Mouse (Mus musculus) fat pad, adult 2 months (tissue): Measurements from ENCODE around the gene Rsph6a.
"Not testable (repeated sequence)": the region's sequence is repeated elsewhere in the genome, so short reads cannot be mapped to it uniquely, and the experiment has no call there.

ENCODE experiments used
- DNase-seq: peaks from one replicate; pipeline ENCODE4 v3.0.0-alpha.2; 2011; ENCODE audit warnings: low read depth, low spot score; ENCODE audit errors: extremely low read depth

The Rsph6a gene

DNA sequence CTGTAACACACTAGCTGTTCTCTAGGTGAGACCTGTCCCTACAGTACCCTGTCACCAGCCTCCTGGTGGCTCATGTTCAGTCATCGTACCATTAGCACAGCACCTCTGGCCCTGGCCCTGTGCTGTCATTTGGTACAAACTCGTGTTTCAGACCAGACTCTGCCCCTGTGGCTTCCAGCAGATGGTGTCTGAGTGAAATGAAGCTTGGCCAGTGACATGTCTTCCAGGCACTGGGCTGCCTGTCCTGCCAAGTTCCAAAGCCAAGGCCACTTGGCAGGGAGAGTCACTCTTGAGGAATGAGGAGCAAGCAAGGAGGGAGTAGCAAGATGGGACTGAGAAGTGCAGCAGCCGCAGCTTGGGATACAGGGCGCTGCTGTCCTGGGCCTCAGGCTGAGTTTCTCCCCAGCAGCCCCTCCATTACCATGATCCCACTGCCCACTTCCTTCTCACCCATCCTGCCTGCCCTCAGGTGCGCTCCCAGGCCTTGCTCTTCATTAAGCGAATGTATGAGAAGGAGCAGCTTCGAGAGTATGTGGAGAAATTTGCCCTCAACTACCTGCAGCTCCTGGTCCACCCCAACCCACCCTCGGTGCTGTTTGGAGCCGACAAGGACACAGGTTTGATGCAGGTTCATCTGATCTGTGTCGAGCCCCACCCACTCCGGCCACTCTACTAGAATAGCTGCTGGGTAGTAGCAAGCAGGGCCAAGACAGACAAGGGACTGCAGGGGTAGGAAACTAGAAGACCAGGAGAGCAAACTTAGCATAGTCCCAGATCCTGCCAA, 8.0 kb upstream of the Rsph6a start:
- DNase-seq = peak; percentile 31

DNA sequence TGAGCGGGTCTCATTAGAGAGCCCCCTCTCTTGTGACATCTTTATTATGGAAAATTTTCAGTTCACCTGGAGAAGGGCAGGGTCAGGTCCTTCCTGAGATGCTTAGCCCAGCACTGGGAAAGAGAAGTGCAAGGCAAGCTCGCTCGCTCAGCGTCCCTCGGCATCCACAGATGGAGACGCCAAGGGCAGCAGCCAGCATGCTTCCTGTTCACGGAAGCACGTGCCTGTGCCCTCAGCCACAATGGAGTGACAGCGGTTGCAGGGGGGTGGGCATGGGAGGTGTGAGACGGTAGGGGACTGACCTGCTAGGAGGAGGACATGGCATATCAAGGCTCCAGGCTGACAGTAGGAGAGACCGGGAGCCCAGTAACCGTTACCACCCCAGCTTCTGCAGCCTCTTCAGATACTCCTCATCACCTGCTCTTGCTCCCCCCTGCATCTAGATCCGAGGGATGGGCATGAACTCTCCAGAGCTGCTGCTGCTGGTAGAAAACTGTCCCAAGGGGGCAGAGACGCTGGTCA, 6.4 kb upstream of the Rsph6a start:
- DNase-seq = no peak

DNA sequence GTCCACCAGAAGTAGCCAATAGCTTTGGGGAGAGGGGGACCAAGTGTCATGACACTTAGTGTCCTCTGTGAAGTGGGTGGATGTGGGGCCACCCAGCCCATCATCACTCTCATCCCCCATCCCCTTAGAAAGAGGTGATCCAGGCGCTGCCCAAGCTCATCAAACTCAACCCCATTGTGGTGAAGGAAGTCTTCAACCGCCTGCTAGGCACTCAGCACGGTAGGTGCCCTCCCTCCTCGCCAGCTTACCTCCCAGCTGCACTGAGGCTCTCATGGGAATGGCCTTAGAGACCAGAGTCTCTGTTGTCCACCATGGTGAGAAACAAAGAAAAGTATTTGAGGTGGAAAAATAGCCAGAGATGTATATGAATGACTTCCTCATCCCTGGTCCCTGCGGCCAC, 5.2 kb upstream of the Rsph6a start:
- DNase-seq = no peak

DNA sequence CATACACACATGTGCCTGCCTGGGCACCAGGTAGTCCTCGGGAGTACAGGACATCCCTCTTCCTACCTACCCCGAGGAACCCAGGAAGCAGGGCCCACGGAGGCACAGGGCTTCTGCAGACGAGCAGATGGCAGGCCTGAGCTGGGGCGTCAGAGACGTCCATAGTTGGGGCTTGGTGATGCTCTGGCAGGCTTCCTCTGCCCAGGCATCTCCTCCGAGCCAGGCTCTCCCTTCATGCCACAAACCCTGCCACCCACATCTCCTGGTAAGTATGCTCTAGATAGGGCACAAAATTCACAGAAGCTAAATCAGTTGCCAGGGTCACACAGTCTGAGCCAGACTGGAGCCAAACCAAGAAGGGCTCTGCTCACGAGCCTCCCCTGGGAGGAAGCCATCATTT, 4.3 kb upstream of the Rsph6a start:
- DNase-seq = no peak

GRCm38 (mm10) chr7:19051161-19051560, 3.3 kb upstream of the Rsph6a start:
- DNase-seq = no peak

DNA sequence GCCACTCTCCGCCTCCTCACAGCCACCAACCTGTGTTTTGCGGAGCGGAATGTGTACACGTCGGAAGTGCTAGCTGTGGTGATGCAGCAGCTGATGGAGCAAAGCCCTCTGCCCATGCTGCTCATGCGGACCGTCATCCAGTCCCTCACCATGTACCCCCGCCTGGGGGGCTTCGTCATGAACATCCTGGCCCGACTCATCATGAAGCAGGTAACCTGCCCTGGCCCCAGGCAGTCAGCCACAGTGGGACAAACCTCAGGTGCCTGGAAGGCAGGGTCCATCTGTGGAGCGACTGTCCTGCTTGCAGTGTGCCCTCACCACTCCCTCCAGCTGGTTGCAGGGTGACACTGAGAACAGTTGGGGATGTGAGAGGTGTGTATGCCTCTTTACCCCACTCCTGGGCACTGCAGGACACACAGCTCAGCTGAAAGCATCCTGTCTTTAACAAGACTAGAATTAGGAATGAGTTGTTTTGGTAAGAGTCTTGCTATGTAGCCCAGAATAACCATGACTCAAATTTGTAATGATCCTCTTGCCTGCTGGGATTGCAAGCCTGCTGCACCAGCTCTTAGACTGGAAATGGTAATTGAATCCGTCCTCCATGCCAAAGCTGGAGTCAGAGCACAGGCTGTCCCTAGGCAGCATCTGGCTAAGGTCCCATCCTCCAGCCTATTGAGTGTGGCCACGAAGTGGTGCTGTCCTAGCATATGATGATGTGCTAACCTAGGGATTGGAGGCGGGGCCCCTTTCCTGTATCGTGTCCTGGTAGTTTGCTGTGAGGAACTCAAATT, 1.9 kb upstream of the Rsph6a start:
- DNase-seq = no peak

DNA sequence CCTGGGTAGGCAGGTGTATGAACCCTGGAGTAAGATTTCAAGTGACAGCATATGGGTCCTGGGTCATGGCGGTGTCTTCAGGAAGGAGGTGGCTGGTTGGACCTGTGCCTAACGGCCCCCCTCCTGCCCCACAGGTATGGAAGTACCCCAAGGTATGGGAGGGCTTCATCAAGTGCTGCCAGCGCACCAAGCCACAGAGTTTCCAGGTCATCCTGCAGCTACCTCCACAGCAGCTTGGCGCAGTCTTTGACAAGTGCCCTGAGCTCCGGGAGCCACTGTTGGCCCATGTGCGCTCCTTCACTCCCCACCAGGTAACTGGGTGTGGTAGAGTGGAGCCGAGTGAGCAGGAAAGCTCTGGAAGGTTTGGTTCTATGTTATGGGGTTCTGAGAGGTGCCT, 1.4 kb upstream of the Rsph6a start:
- DNase-seq = no peak

DNA sequence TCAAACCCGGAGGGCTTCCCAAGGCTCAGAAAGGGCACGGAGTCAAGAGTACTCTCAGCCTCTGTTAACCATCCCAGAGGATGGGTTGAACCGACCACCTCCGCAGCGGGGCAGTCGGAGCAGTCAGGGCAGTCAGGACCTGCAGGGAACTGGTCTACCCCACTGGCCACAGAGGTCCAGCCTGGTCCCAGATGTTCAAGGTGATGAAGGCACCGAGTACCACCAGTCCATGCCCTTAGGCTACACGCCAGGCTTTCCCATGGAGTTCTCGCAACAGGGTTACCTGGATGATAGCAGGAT, 237 bp downstream of the Rsph6a start:
- DNase-seq = no peak

- DNase-seq = no peak
Observed at GRCm38 (mm10) chr7:19055108-19055507, 618 bp downstream of the Rsph6a start.

- DNase-seq = no peak
Observed at GRCm38 (mm10) chr7:19057405-19057804, 2.9 kb downstream of the Rsph6a start.

- DNase-seq = no peak
Observed at GRCm38 (mm10) chr7:19065896-19066295, 11.4 kb downstream of the Rsph6a start.

DNA sequence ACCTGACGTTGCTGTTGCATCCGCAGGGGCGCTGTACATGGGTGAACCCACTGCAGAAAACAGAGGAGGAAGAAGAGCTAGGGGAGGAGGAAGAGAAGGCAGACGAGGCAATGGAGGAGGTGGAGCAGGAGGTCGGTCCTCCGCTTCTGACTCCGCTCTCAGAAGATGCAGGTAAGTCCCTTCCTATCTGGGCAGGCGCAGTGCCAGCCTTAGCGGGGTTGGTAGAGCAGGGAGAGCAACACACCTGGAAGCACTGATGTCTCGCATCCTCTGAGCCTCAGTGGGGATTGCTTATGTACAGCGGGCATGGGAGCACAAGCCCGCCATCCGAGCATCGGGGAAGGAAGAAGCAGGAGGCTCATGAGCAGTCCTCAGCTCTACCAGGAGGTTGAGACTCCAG, 12.6 kb downstream of the Rsph6a start:
- no peak for DNase-seq

- DNase-seq = no peak
Observed at GRCm38 (mm10) chr7:19067935-19068334, 13.4 kb downstream of the Rsph6a start.

DNA sequence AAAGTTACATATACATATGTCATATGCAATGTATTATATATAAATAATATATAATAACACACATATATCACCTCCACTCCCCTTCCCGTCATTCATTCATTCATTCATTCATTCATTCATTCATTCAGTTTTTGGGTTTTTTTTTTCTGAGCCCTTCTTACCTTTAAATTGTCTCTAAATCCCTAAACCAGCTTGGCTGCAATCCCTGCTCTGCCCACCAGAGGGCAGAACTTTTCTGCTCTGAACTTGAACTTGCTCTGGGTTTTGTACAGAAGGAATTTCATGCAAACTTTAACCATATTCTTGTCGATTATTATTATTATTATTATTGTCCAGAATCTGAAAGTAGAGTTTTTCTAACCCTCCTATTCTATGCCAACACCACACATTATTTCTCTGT, 14.2 kb downstream of the Rsph6a start:
- no peak for DNase-seq

DNA sequence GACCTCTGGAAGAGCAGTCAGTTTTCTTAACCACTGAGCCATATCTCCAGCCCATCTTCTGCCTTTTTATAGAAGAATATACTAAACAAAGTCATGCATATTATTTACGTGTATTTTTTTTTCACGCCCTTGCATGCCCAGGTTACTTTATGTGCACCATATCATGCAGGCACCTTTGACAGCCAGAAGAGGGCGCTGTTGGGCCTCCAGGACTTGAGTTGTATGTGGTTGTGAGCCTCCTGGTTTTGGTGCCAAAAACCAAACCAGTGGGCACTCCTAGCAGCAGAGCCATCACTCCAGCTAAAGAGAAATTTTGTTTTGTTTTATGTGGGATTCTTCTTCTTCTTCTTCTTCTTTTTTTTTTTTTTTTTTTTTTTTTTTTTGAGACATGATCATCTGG, 15.0 kb downstream of the Rsph6a start:
- no peak for DNase-seq

- not testable (repeated sequence) for DNase-seq
Observed at GRCm38 (mm10) chr7:19071024-19071423, 16.5 kb downstream of the Rsph6a start.

DNA sequence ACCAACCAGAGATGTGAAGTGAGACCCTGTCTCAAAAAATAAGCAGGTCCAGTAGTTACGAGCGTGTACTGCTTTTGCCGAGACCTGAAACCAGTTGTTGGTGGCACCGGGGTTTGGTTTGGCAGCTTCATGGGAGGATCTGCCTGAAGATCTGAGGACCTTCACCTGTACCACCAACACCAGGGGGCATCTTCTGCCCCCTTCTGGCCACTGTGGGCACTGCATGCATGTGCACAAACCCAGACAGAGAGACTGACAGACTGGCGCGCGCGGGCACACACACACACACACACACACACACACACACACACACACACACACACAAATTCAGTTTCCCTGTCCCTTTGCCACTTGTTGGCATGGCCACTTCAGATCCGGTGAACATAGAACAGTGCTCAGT, 19.0 kb downstream of the Rsph6a start:
- DNase-seq = no peak

- no peak for DNase-seq
Observed at GRCm38 (mm10) chr7:19074494-19074893, 20.0 kb downstream of the Rsph6a start.

DNA sequence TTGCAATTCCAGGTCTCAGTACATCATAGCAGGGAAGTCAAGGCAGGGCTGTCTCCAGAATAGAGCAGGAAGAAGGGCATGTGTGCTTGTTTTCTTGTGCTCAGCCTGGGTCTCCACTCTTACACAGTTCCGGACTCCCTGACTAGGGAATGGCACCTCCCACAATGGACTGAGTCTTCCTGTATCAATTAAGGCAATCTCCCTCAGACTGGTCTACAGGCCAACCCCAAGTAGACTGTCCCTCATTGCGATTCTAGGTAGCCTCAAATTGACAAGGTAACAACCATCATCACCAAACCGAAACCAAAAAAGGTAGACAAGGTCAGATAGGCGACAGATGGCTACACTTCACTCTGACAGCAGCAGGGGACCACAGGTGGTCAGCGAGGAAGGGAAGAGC, 20.7 kb downstream of the Rsph6a start:
- DNase-seq = no peak

DNA sequence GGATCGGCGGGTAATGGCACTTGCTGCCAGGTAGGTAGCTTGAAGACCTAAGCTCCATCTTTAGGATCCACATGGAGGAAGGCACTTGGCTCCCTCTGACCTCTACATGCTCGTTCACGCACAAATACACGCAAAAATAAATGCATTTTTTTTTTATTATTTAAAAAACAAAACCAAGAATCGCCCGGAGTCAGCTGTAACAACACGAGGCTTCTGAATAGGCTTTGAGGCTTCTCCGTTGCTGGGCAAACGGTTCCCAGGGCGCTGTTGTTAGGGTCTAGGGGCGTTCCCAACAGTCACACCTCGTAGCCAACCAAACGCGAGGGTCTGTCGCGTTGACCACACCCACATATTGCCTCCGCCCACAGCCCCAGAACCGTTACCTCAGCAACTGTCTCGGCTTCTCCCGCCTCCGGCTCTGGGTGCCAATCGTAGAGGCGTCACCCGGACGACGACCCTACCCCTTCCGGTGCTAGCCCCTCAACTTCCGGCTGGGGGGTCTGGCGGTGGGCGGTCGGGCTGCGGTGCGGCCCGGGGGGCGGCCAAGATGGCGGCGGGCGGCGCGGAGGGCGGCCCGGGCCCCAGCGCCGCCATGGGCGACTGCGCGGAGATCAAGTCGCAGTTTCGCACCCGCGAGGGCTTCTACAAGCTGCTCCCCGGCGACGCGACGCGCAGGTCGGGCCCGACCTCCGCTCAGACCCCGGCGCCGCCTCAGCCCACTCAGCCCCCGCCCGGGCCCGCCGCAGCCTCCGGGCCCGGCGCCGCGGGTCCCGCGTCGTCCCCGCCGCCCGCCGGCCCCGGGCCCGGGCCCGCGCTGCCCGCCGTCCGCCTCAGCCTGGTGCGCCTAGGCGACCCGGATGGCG, 21.5 kb downstream of the Rsph6a start, which contains the start of gene Dmwd:
Gene Dmwd (plus strand): TSS at position 505 of the 863 bp plus-strand sequence.
- no peak for DNase-seq

GRCm38 (mm10) chr7:19076586-19076991, 22.1 kb downstream of the Rsph6a start:
- no peak for DNase-seq
